Mouse (Mus musculus) kidney, adult 2 months (tissue): ENCODE results near the gene Dock4.

ENCODE experiments used
- CTCF ChIP-seq: fragments of 200-500 bp; conservative IDR thresholded peaks from 2 replicates; pipeline ENCODE4 v1.5.1; 2011; ENCODE audit warnings: low read depth, mild to moderate bottlenecking, control low read depth, low read length, moderate library complexity, mixed read lengths; ENCODE audit not compliant: insufficient read depth, insufficient read length
- POLR2A ChIP-seq: fragments of 200-500 bp; IDR thresholded peaks from one replicate; pipeline ENCODE4 v1.6.1; 2011; ENCODE audit warnings: low read depth, low read length, control low read depth

DNA sequence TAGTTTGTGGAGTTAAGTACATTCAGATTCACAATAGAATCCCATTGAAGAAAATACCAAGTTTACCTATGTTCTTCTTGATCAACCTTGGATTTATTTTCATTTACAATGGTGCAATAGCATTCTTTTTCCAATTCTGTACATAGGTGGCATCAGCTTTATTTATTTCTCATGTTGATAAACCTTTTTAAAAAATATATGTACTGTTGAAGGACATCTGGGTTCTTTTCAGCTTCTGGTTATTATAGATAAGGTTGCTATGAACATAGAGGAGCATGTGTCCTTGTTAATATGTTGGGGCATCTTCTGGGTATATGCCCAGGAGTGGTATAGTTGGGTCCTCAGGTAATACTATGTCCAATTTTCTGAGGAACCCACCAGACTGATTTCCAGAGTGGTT, 445.4 kb downstream of the Dock4 start:
- TF ChIP-seq CTCF (no peak), POLR2A (no peak)
